Mouse (Mus musculus) liver, adult 2 months (tissue): ENCODE data around the gene Gm43552. TPM values are rescaled to one million over a fixed set of nuclear protein-coding genes. Genes with fewer than 3 reads are reported as not detected.

Experiments used
- DNase-seq: peaks from one replicate; pipeline ENCODE4 v3.0.0-alpha.2; 2011; ENCODE audit warnings: low read depth, low spot score; ENCODE audit errors: extremely low read depth
- H3K27ac ChIP-seq: fragments of 200-500 bp; replicated peaks from 2 replicates; pipeline ENCODE4 v1.5.1; 2012; ENCODE audit warnings: low read depth, mild to moderate bottlenecking, control low read depth, inconsistent platforms, low read length; ENCODE audit not compliant: insufficient read depth
- H3K27me3 ChIP-seq: fragments of 200-500 bp; 2 replicates; pipeline ENCODE4 v1.6.1; 2012; ENCODE audit warnings: mild to moderate bottlenecking, moderate library complexity, low read length, inconsistent platforms; ENCODE audit not compliant: control insufficient read depth, insufficient read depth
- H3K36me3 ChIP-seq: fragments of 200-500 bp; 2 replicates; pipeline ENCODE4 v1.6.1; 2012; ENCODE audit warnings: low read length, inconsistent platforms; ENCODE audit not compliant: control insufficient read depth, insufficient read depth
- H3K4me1 ChIP-seq: fragments of 200-500 bp; 2 replicates; pipeline ENCODE4 v1.6.1; 2011; ENCODE audit warnings: low read length; ENCODE audit not compliant: control insufficient read depth, insufficient read depth
- H3K4me3 ChIP-seq: fragments of 200-500 bp; 2 replicates; pipeline ENCODE4 v1.5.1; 2011; ENCODE audit warnings: low read depth, mild to moderate bottlenecking, control low read depth, low read length, moderate library complexity; ENCODE audit not compliant: insufficient read depth
- H3K79me2 ChIP-seq: fragments of 200-500 bp; 2 replicates; pipeline ENCODE4 v1.6.1; 2012; ENCODE audit warnings: inconsistent platforms, mild to moderate bottlenecking, low read length, moderate library complexity; ENCODE audit not compliant: control insufficient read depth, insufficient read depth
- H3K9ac ChIP-seq: fragments of 200-500 bp; 2 replicates; pipeline ENCODE4 v1.6.1; 2012; ENCODE audit warnings: low read depth, mild to moderate bottlenecking, control low read depth, inconsistent platforms, low read length
- CTCF ChIP-seq: fragments of 200-500 bp; IDR thresholded peaks from 2 replicates; pipeline ENCODE4 v1.5.1; 2011; ENCODE audit warnings: low read depth, low read length, control low read depth
- POLR2A ChIP-seq: fragments of 200-500 bp; IDR thresholded peaks from 2 replicates; pipeline ENCODE4 v1.6.1; 2011; ENCODE audit warnings: low read length, control low read depth; ENCODE audit not compliant: insufficient read depth; ENCODE audit errors: extremely low read depth
- WGBS: fragments of 180-500 bp; shearing (Covaris S2); methylation state at CpG from one replicate; pipeline ENCODE4 v1.1.7; 2018; 5-methylcytosine and 5-hydroxymethylcytosine counted together
- polyA plus RNA-seq: library from polyadenylated mRNA; depleted of rRNA; stranded (reverse); fragments of >200 nt; gene quantifications from 2 replicates; pipeline ENCODE4 v1.2.3, GENCODE M21; 2012
- total RNA-seq: library from RNA; depleted of rRNA; stranded (reverse); fragments of >200 nt; gene quantifications from 2 replicates; pipeline ENCODE4 v1.2.3, GENCODE M21; 2014

The Gm43552 gene
- total and polyA plus RNA-seq, 2 experiments, result 14.5 TPM; not detected in 1

GRCm38 (mm10) chr5:65446756-65447155, 45.9 kb downstream of the Gm43552 start:
- H3K9ac ChIP-seq, result no peak overlapping the region
- no peak overlapping the region for H3K4me3 ChIP-seq
- H3K36me3 ChIP-seq, result peaks cover 27% of the 10 kb centered on the region
- 25% methylated on average over 2 of the region's 2 CpGs for WGBS
- DNase-seq, result peak; percentile 84
- no peaks in the 10 kb centered on the region for H3K79me2 ChIP-seq
- H3K27ac ChIP-seq, result no peak overlapping the region
- no peaks in the 10 kb centered on the region; the same call in 1 of the 2 replicates for H3K4me1 ChIP-seq
- TF ChIP-seq CTCF, result no peak
- no peak for TF ChIP-seq POLR2A
- H3K27me3 ChIP-seq, result no peaks in the 10 kb centered on the region

GRCm38 (mm10) chr5:65444981-65445380, 47.7 kb downstream of the Gm43552 start:
- no peak for DNase-seq
- 53% methylated on average over 3 of the region's 6 CpGs for WGBS
- H3K9ac ChIP-seq, result no peak overlapping the region
- no peaks in the 10 kb centered on the region for H3K27me3 ChIP-seq
- H3K27ac ChIP-seq, result no peak overlapping the region
- no peaks in the 10 kb centered on the region for H3K79me2 ChIP-seq
- TF ChIP-seq CTCF (no peak), POLR2A (no peak)
- peaks cover 18% of the 10 kb centered on the region for H3K36me3 ChIP-seq
- H3K4me3 ChIP-seq, result no peak overlapping the region
- no peaks in the 10 kb centered on the region; the same call in 1 of the 2 replicates for H3K4me1 ChIP-seq

- Histone ChIP-seq H3K79me2 (peaks cover 4% of the 10 kb centered on the region), H3K4me1 (peaks cover 8% of the 10 kb centered on the region; the same call in 1 of the 2 replicates), H3K4me3 (no peak overlapping the region), H3K27ac (no peak overlapping the region), H3K27me3 (no peaks in the 10 kb centered on the region), H3K36me3 (no peaks in the 10 kb centered on the region), H3K9ac (no peak overlapping the region)
- DNase-seq, result no peak
- TF ChIP-seq CTCF (no peak), POLR2A (no peak)
Observed at GRCm38 (mm10) chr5:65438041-65438440, 54.6 kb downstream of the Gm43552 start.

- Histone ChIP-seq H3K4me3 (peak within 1 kb of the TSS; percentile 87), H3K79me2 (peaks cover 13% of the 10 kb centered on the region), H3K36me3 (no peaks in the 10 kb centered on the region), H3K27ac (peak within 1 kb of the TSS; percentile 70), H3K27me3 (no peaks in the 10 kb centered on the region), H3K9ac (peak within 1 kb of the TSS; percentile 94), H3K4me1 (peaks cover 19% of the 10 kb centered on the region)
- peak; percentile 90 for DNase-seq
- TF ChIP-seq CTCF (no peak), POLR2A (peak; percentile 84; the same call in 1 of the 2 replicates)
- WGBS, result under 1% methylated on average over 51 of the region's 51 CpGs
Observed at GRCm38 (mm10) chr5:65435806-65436561, 56.6 kb downstream of the Gm43552 start, which contains the start of gene Ugdh. Gene Ugdh, minus strand, starts transcription at chr5:65435949.

GRCm38 (mm10) chr5:65435363-65435805, 57.2 kb downstream of the Gm43552 start:
- H3K4me3 ChIP-seq, result peak overlapping the region; percentile 87
- peaks cover 19% of the 10 kb centered on the region for H3K79me2 ChIP-seq
- WGBS, result under 1% methylated on average over 45 of the region's 47 CpGs
- peaks cover 21% of the 10 kb centered on the region for H3K4me1 ChIP-seq
- H3K27ac ChIP-seq, result peak overlapping the region; percentile 70
- peak; percentile 97 for TF ChIP-seq POLR2A
- no peak for TF ChIP-seq CTCF
- H3K27me3 ChIP-seq, result no peaks in the 10 kb centered on the region
- peak; percentile 65 for DNase-seq
- peak overlapping the region; percentile 94 for H3K9ac ChIP-seq
- no peaks in the 10 kb centered on the region for H3K36me3 ChIP-seq
